13 mouse cellular contexts compared by ENCODE assay signal in the genomic region with DNA sequence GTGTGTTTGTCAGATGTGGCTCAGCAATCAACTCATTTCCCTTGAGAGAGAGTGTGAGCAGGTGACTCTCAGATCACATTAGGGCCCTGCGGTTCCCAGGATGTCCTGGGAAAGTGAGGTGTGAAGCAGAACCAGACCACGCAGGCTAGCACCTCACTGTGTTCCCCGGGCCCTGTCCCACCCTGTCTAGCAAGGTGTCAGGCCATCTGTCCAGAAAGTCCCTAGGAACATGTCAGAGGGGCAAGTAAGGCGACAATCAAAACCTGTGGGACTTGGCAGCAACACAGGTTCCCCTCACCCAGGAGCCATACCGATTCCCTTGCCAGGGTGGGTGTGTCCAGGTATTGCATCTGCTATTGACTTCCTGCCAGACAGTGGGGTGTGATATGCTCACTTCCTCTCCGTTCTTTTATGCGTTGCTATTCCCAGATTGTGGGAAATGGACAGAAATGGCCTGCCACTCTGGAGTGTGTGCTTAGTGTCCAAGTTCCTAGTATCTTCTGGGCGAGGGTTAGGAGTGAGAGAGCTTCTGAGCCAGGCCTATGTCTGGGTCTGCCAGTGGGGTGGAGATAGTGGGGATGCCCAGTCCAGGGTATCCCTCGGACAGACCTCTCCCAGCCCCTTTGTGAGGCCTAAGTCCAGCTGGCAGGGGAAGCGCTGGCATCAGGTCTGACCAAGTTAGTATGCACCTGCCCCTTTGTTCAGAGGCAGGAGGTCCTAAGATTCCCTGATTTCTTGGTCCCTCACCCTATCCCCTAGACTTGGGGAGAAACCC. TPM values are rescaled to one million over a fixed set of nuclear protein-coding genes. Genes with fewer than 3 reads are reported as not detected.
DNase-seq lines count a peak whose midpoint lies in the region; ATAC-seq and TF ChIP-seq lines count a peak whose summit lies in the region.
"Had no signal": no experiment of that assay in that cellular context is flagged by ENCODE, and none has a peak within 500 bp of the region (broad histone marks: within the 10 kb centered on the region; RNA-seq: fewer than 3 reads in every experiment).

No protein-coding gene starts in this region.

- TF ChIP-seq CTCF in hindbrain, postnatal 0 days (IDR thresholded peaks at IDR 0.05; ENCODE audit: low read depth): no peak

- H3K4me3 ChIP-seq in hindbrain, embryonic 12.5 days: no peak overlapping the region
- H3K4me3 ChIP-seq in hindbrain, postnatal 0 days (ENCODE audit: low read length): no peak overlapping the region
- H3K4me3 ChIP-seq in hindbrain, embryonic 13.5 days: no peak overlapping the region

- H3K27ac ChIP-seq in hindbrain, embryonic 12.5 days: 0 out of 2 replicates have a peak overlapping the region, but pooled peaks have one; percentile 57
- no peak overlapping the region for H3K27ac ChIP-seq in hindbrain, postnatal 0 days
- H3K27ac ChIP-seq in hindbrain, embryonic 13.5 days: peak overlapping the region; percentile 13; the same call in 1 of the 2 replicates
- H3K27ac ChIP-seq: liver, embryonic 14.5 days had no signal

- no peaks in the 10 kb centered on the region for H3K9me3 ChIP-seq in hindbrain, embryonic 12.5 days (replicated peaks)
- no peaks in the 10 kb centered on the region for H3K9me3 ChIP-seq in hindbrain, postnatal 0 days (ENCODE audit: low read length)
- no peaks in the 10 kb centered on the region for H3K9me3 ChIP-seq in hindbrain, embryonic 13.5 days

- H3K27me3 ChIP-seq in hindbrain, embryonic 12.5 days: 0 out of 2 replicates have a peak, but pooled peaks cover 3% of the 10 kb centered on the region
- no peaks in the 10 kb centered on the region for H3K27me3 ChIP-seq in hindbrain, postnatal 0 days (ENCODE audit: insufficient read depth, low read length)
- H3K27me3 ChIP-seq in hindbrain, embryonic 13.5 days: no peaks in the 10 kb centered on the region

- H3K4me1 ChIP-seq in hindbrain, embryonic 12.5 days: peaks cover 52% of the 10 kb centered on the region
- peaks cover 11% of the 10 kb centered on the region for H3K4me1 ChIP-seq in hindbrain, postnatal 0 days (ENCODE audit: insufficient read depth, low read length)
- H3K4me1 ChIP-seq in hindbrain, embryonic 13.5 days (replicated peaks): peaks cover 56% of the 10 kb centered on the region

- no peak overlapping the region for H3K9ac ChIP-seq in hindbrain, embryonic 12.5 days
- H3K9ac ChIP-seq in hindbrain, postnatal 0 days (replicated peaks; ENCODE audit: low read length): no peak overlapping the region
- H3K9ac ChIP-seq in hindbrain, embryonic 13.5 days: no peak overlapping the region
- H3K9ac ChIP-seq: liver, embryonic 14.5 days had no signal

- 69% methylated on average over 10 of the region's 10 CpGs for WGBS in hindbrain, embryonic 12.5 days
- 61% methylated on average over 10 of the region's 10 CpGs for WGBS in hindbrain, postnatal 0 days
- 68% methylated on average over 10 of the region's 10 CpGs for WGBS in hindbrain, embryonic 13.5 days

- ATAC-seq in hindbrain, embryonic 12.5 days (ENCODE audit: low FRiP score): no peak
- ATAC-seq in hindbrain, postnatal 0 days: no peak
- no peak for ATAC-seq in hindbrain, embryonic 13.5 days (ENCODE audit: low FRiP score)

- no peak for DNase-seq in hindbrain, postnatal 0 days (ENCODE audit: low spot score)
- peak; percentile 28 for DNase-seq in 416B (ENCODE audit: low read depth)
- peak; percentile 43 for DNase-seq in CD4-positive, CD25-positive, alpha-beta regulatory T cell, adult 2 months (ENCODE audit: low read depth, low spot score)
- DNase-seq in right cerebral cortex, adult 2 months (ENCODE audit: low spot score in 2 of 2): no peak
- DNase-seq in layer of hippocampus, adult 8-10 months (ENCODE audit: low spot score in 2 of 2): no peak
- DNase-seq: adrenal gland, adult 8-10 months; cerebellum, adult 2 months; kidney, adult 11 months; right cerebral cortex, postnatal 25 days; thymus, adult 18-20 months had no signal

- H3K4me2 ChIP-seq in hindbrain, embryonic 12.5 days (replicated peaks): no peak overlapping the region
- no peak overlapping the region for H3K4me2 ChIP-seq in hindbrain, postnatal 0 days (ENCODE audit: low read depth, low read length)
- H3K4me2 ChIP-seq in hindbrain, embryonic 13.5 days: no peak overlapping the region

- H3K36me3 ChIP-seq in hindbrain, embryonic 12.5 days: no peaks in the 10 kb centered on the region
- H3K36me3 ChIP-seq in hindbrain, postnatal 0 days (ENCODE audit: insufficient read depth, low read length): no peaks in the 10 kb centered on the region
- H3K36me3 ChIP-seq in hindbrain, embryonic 13.5 days: no peaks in the 10 kb centered on the region

RNA-seq across cellular contexts. Expression of gene Nrarp, which starts 10.0 kb away (rescaled TPM):
- 70.9 and 76.4 TPM in 2 replicates for polyA plus RNA-seq in hindbrain, embryonic 12.5 days (2016; fragmentation: Nextera tagmentation; extraction: Ambion mirVana)
- 50.8 and 58.0 TPM in 2 replicates for total RNA-seq in hindbrain, postnatal 0 days (2014; rRNA removed)
- polyA plus RNA-seq in hindbrain, postnatal 0 days (2015; fragmentation: Nextera tagmentation; extraction: Ambion mirVana): 14.2 and 14.7 TPM in 2 replicates
- polyA plus RNA-seq in hindbrain, embryonic 13.5 days (2015; fragmentation: Nextera tagmentation; extraction: Ambion mirVana): 21.4 and 24.6 TPM in 2 replicates
- total RNA-seq in layer of hippocampus, adult 8-10 months (2022): 10 to 100 TPM; 16.9 to 20.4 (median 19.5) TPM

RNA-seq across cellular contexts. Expression of gene Tor4a, which starts 26.2 kb away (rescaled TPM):
- 1.8 and 2.4 TPM in 2 replicates for polyA plus RNA-seq in hindbrain, embryonic 12.5 days (2016; fragmentation: Nextera tagmentation; extraction: Ambion mirVana)
- total RNA-seq in hindbrain, postnatal 0 days (2014; rRNA removed): 4.0 and 4.7 TPM in 2 replicates
- 1.2 and 1.9 TPM in 2 replicates for polyA plus RNA-seq in hindbrain, postnatal 0 days (2015; fragmentation: Nextera tagmentation; extraction: Ambion mirVana)
- polyA plus RNA-seq in hindbrain, embryonic 13.5 days (2015; fragmentation: Nextera tagmentation; extraction: Ambion mirVana): 1.6 and 1.9 TPM in 2 replicates
- total RNA-seq in layer of hippocampus, adult 8-10 months (2022): 1 to 10 TPM; 2.2 to 4.6 (median 2.8) TPM

RNA-seq across cellular contexts. Expression of gene Nelfb, which starts 40.8 kb away (rescaled TPM):
- polyA plus RNA-seq in hindbrain, embryonic 12.5 days (2016; fragmentation: Nextera tagmentation; extraction: Ambion mirVana): 107 and 117 TPM in 2 replicates
- total RNA-seq in hindbrain, postnatal 0 days (2014; rRNA removed): 90.3 and 117 TPM in 2 replicates
- polyA plus RNA-seq in hindbrain, postnatal 0 days (2015; fragmentation: Nextera tagmentation; extraction: Ambion mirVana): 82.0 and 82.8 TPM in 2 replicates
- polyA plus RNA-seq in hindbrain, embryonic 13.5 days (2015; fragmentation: Nextera tagmentation; extraction: Ambion mirVana): 98.3 and 104 TPM in 2 replicates
- 10 to 100 TPM; 56.7 to 64.9 (median 64.0) TPM for total RNA-seq in layer of hippocampus, adult 8-10 months (2022)

RNA-seq across cellular contexts. Expression of gene Stpg3, which starts 43.9 kb away (rescaled TPM):
- polyA plus RNA-seq in hindbrain, embryonic 12.5 days (2016; fragmentation: Nextera tagmentation; extraction: Ambion mirVana): not detected in 2 replicates
- total RNA-seq in hindbrain, postnatal 0 days (2014; rRNA removed): not detected in 2 replicates
- not detected in 2 replicates for polyA plus RNA-seq in hindbrain, postnatal 0 days (2015; fragmentation: Nextera tagmentation; extraction: Ambion mirVana)
- not detected in 2 replicates for polyA plus RNA-seq in hindbrain, embryonic 13.5 days (2015; fragmentation: Nextera tagmentation; extraction: Ambion mirVana)
- under 1 TPM in 2 of 4 experiments, not detected in 2; 0.27 to 0.29 TPM for total RNA-seq in layer of hippocampus, adult 8-10 months (2022)
- total RNA-seq: adrenal gland, adult 8-10 months had no signal
- polyA plus RNA-seq: cerebellum, adult 2 months; liver, embryonic 14.5 days had no signal

RNA-seq across cellular contexts. Expression of gene Fam166a, which starts 48.0 kb away (rescaled TPM):
- 0.19 TPM in 1 of 2 replicates, not detected in the other for polyA plus RNA-seq in hindbrain, embryonic 12.5 days (2016; fragmentation: Nextera tagmentation; extraction: Ambion mirVana)
- total RNA-seq in hindbrain, postnatal 0 days (2014; rRNA removed): not detected in 2 replicates
- polyA plus RNA-seq in hindbrain, postnatal 0 days (2015; fragmentation: Nextera tagmentation; extraction: Ambion mirVana): 0.42 TPM in 1 of 2 replicates, not detected in the other
- polyA plus RNA-seq in hindbrain, embryonic 13.5 days (2015; fragmentation: Nextera tagmentation; extraction: Ambion mirVana): 0.40 and 1.3 TPM in 2 replicates
- not detected for total RNA-seq in layer of hippocampus, adult 8-10 months (2022)

Comparison
In these comparisons a context has a peak if more than half of its experiments do, and no peak if none do; other contexts are left out.
1. DNase-seq: peak in 416B (single experiment) and CD4-positive, CD25-positive, alpha-beta regulatory T cell, adult 2 months (single experiment); none in hindbrain, postnatal 0 days (single experiment), right cerebral cortex, adult 2 months (0 of 2) and layer of hippocampus, adult 8-10 months (0 of 2).